Mouse (Mus musculus): ENCODE measurements around the gene Nr4a2.

Nr4a2 gene

DNA sequence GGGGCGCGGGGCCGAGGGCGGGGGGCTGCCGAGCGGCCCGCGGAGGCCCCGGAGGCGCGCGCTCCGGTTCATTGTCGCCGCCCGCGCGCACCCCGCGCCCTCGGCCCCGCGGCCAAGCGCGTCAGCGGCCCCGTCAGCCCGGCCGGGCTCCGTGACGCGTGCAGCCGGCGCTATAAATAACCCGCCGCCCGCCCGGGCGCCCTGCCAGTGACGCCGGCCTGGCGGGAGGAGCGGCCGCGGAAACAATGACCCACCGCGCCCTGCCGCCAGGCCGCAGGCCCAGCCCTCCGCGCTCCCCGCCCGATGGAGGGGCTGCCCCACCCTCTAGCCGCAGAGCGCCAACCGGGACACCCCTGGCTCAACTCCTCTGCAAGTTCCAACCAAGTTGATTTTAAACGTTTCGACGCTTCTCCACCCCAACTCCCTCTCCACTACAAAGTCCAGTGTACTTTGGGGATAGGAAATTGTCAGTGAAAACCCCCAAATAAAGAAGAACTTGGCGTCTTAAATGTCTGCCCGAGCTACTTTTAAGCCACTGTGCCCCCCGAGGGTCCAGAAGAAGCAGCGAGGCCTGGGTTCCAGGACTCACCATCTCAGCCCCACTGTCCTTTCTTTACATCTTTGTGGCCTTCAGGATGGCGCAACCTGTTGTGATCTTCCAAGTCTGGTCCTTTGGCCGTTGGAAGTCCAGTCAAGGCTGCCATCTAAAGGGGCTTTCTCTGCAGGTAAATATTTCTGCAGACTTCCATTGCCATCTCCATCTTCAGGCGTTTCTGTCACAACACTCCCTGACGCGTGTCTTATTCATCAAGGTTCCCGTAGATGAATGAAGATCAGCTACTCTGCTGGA lies at the start of gene Nr4a2:
Gene Nr4a2 (minus strand): TSS at position 13 of the 850 bp plus-strand sequence.
- peak; percentile 90 for DNase-seq

- no peak for DNase-seq
Measured at GRCm38 (mm10) chr2:57165416-57165815, 41.6 kb upstream of the Nr4a2 start.

DNA sequence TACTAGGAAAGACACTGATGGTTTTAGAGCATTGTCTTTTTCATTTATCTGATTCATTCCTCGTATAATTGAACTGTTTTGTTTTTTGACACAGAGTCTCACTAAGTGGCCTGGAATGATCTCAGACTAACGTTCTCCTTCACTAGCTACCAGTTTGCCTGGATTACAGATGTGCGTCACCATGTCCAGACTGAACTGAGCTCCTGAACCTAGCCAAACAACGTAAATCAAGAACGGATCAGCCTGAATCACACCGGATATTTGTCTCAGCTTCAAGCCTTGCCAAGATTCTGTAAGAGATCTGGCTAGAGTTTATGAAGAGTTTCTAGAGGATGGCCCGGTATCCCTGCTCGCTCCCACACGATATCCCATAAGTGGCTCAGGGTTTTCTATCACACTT lies 33.0 kb upstream of the Nr4a2 start:
- no peak for DNase-seq

DNA sequence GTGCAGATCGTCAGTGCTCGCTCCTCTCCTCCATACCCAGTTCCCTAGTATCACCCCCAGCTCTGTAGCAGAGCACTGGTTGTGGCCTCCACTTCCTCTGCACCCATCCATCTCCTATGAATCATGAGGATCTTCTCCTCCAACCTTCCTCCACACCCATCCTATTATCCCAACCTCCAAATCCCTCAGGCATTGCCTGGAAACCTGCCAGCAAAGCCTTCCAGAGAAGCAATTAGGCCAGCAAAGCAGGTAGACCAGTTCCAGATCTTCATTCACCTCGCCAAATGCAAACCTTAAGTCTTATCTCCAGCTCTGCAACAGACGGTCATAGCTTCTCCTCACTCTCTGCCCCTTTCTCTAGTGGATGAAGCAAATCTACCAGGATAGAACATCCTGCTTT lies 26.0 kb upstream of the Nr4a2 start:
- no peak for DNase-seq

DNA sequence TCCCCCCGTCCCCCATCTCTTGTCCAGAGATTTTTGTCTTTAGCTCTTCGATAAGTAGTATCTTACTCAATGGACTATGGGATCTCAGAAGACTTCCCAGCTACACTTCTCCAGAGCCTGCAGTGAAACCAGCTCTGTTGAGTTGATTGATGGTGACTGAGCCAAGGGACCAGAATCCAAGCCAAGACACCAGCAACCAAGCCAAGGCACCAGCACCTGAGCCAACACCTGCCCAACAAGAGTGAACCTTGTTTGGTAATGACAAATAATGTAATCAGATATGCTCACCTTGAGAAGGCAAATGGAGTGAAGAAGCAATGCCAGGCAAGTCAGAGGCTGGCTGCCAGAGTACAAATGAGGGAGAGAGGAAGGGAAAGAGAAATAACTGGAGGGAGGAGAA lies 24.4 kb upstream of the Nr4a2 start:
- no peak for DNase-seq

- no peak for DNase-seq
Measured at GRCm38 (mm10) chr2:57145646-57146421, 22.0 kb upstream of the Nr4a2 start.

GRCm38 (mm10) chr2:57138594-57138993 lies 14.8 kb upstream of the Nr4a2 start:
- DNase-seq: no peak

GRCm38 (mm10) chr2:57127461-57127860 lies 3.7 kb upstream of the Nr4a2 start:
- no peak for DNase-seq

DNA sequence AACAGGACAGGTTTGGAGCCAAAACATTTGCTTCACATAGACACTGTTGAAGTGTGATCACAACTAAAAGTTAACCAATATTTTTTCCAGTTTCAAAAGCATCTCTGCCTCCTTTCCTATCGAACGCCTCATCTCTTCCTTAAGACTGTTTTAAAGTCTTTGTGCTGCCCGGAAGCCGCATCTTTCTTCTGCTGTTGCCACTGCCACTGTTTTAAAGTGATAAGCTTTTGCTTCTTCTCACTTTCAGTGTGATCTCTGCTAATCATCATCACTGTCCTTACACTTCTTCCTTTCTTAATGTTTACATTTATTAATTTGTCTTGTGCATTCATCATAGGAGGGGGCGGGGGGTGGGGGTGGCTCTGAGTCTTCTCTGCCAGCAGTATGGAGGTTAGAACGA lies 2.1 kb upstream of the Nr4a2 start:
- no peak for DNase-seq

DNA sequence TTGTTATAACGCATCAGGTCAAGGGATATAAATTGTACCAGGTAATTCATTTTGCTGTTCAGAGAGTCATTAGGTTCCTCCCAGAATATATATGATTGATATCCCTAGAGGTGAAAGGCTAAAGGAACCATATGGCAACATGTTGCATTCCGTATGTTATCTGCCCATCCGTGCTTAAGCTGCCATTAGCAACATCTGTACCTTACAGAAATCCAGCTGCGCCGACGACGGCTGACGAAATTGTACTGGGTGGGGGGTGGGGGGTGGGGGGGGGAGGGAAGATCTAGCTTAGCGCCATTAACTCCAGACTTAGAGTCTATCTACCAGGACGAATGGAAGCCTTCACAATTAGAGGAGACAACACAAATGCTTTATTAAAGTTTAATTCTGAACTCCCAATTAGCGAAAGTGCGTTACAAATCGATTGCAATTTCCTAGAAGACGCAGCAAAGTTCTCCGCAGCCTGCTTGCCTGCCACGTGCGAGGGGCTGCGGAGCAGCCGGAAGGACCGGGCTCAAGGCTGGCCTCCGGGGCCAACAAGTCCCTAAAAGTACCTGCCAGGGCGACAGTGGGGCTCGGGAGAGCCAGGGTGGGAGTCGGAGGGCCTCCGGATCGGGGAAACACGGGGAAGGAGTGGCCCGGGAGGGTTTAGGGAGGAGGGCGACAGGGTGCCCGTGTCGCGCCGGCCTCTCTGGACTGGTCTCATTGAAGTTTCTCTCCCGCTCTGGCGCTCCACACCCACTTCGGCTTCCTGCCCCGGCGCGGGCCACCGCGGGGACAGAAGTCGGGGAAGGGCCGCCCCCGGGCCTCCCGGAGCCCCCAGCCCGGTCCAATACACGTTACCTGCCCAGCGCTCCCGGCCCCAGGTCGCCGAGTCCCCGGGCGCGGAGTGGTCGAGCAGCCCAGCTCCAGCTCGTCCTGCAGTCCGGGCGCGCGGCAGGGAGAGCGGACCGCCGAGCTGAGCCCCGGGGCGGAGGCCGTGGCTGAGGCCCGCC lies 520 bp downstream of the Nr4a2 start:
- peak; percentile 61 for DNase-seq

DNA sequence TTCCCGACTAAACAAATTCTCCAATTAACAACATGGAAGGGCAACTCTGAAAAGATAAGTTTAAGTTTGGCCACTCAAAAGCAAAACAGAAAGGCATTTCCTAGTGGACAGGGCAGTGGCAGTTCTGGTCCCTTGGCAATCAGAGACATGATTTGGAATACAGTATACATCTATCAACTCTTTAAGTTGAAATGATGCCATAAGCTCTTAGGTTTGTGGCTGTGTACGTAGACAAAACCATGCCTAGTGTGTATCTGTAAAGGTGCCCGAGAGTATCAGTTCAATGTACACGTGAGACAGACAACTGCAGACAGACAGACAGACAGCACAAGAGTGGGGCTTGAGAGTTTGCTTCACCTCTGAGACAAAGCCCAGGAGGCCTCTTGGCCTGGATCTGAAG lies 2.7 kb downstream of the Nr4a2 start:
- DNase-seq: no peak

DNA sequence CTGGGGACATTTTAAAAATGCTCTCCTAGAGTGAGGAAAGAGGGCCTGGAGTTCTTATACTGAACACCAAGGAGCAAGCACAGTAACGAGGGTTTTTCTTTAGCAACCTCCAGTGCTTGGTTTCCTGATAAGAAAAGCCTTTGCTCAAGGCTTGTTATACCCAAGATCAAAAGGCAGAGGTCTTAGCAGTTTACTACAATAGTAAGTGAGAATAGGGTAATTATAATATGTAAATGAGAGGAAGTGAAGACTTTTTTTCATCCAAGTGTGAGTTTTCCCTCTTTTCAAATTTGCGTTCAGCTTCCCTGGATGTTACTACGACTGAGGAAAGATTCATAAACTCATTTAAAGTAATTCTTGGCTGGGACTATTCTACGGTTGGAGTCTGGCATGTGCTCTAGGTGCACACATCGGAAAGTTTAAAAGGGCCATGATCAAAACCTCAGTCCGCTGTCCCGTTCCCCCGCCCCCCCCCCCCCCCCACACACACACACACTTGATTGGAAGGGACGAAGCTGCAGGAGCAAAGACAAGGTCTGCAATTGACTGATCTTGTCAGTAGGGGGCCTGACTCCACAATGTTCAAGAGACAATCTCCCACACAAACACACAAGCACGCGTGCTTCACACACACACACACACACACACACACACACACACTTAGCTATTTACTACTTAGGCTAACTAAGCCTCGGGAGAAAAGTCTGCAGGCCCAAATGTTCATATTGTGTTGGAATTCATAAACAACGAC lies 6.4 kb downstream of the Nr4a2 start:
- peak; percentile 75 for DNase-seq

- peak; percentile 88 for DNase-seq
Measured at GRCm38 (mm10) chr2:57116366-57117200, 7.2 kb downstream of the Nr4a2 start.

- DNase-seq: peak; percentile 50
Measured at GRCm38 (mm10) chr2:57115864-57116365, 7.9 kb downstream of the Nr4a2 start.

- DNase-seq: no peak
Measured at GRCm38 (mm10) chr2:57115181-57115863, 8.5 kb downstream of the Nr4a2 start.

DNA sequence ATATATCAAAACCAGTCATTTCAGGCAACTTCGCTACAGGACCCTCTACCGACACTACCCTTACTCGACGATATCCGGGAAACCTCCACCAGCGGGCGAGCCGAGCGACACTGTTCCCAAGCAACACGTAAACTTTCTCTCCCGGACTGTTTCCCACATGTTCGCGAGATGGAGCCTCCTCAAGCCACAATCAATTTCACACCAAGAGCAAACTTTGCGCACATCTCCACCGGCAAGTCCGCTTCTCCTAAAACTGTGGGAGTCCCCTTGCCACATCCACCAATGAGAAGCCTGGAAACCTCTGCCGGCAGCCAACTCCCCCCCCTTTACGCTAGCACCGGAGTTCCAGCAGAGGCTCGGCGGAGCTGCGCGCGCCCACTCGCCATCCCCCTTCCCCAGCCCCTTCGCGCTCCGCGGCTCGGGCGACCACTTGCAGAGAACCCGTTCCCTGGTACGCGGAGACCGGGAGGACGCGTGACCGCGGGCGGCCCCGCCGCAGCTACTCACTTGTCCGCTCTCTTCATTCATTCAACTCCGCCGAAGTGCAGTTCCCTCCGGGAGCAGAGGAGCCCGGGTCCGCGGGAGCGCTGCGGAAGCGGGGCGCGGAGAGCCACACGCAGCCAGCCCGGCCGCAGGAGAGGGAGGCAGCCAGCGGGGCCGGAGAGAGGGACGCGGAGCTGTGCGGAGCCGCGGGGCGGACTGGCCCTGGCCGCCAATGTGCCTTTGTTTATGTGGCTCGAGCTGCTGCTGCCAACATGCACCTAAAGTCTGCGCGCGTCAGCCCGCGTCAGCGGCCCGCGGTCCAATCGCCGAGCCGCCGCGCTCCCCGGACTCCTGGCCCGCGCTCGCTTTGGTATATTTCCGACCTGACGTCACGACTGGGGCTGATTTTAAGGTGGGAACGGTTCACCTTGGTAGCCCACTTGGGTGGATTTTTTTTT lies 9.3 kb downstream of the Nr4a2 start:
- DNase-seq: peak; percentile 80

DNA sequence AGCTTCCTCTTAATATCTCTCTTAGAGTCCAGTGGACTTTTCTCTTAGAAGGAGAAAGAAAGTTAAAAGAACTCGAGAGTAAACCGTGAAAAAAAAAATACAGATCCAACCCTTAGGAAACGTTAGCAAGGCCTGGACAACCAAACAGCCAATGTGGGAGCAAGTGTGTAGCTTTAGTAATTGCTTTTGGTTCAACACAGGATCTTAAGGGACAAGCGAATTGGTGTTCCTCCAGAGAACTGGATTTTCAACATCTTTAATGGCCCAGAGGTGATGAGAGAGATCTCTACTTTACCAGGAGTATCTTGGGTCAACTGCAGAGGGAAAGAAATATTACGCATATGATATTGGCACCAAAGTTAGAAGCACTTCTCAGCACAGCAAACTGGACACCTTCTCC lies 10.4 kb downstream of the Nr4a2 start:
- no peak for DNase-seq

GRCm38 (mm10) chr2:57112949-57113348 lies 10.9 kb downstream of the Nr4a2 start:
- DNase-seq: no peak
